Mouse (Mus musculus) neutrophil, adult 5-6 weeks (primary cell): ENCODE measurements around the gene Gkn1. TPM values are rescaled to one million over a fixed set of nuclear protein-coding genes. Genes with fewer than 3 reads are reported as not detected.

Source experiments
- ATAC-seq: fragments of 151-379, 151-347 bp; 2 replicates; pipeline ENCODE4 v1.8.0; 2017; ENCODE audit warnings: mild to moderate bottlenecking, moderate TSS enrichment; ENCODE audit not compliant: insufficient number of reproducible peaks, poor library complexity, low FRiP score, severe bottlenecking; ENCODE audit errors: extremely low read depth
- total RNA-seq: library from RNA; stranded (forward); fragments of 200-1000 nt; gene quantifications from 2 replicates; pipeline ENCODE4 v1.2.3, GENCODE M21; 2017

Gkn1 gene
- total RNA-seq, 1 experiment from 2014 or later: not detected

DNA sequence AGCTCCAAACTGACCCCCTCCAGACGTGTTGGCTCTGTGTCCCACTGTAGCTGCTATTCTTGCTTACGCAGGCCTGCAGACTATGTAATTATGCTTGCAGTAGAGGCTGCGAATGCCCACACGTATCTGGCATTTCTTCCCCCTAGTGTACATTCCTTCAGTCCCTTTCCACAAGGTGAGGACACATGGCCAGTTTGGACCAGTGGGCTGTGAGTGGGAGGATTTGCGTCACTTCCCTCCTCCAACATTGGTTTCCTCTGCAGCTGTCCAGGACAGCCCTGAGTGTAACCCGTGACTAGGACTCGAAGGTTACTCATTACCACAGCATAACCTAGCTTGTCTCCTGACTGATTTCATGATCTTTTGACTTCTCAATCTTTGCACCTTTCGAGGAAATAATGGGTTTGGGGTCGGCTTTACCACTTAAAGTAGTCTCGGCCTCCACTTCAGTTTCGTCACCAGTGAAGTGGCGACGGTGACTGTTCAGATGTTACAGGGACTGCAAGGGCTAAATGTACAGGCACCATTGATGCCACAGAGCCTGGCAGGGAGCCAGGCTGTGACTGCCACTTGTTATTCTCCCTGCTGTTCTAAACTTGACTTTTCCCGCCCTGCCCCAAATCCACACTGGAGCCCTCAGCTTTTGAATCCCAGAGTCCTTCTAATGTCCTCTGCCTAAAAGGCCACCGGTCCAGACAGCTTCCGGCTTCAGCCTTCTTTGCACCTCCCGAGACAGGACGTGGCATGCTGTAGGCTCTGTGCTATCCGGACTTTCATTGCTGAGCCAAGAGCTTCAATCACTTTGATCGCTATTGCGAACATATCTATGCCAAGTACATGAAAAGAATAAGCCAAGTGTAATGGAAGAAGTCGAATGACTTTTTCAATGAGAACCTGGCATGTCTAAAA lies 22.2 kb downstream of the Gkn1 start:
- no peak for ATAC-seq

GRCm38 (mm10) chr6:87326932-87327331 lies 23.8 kb downstream of the Gkn1 start:
- ATAC-seq: no peak

GRCm38 (mm10) chr6:87323381-87323780 lies 27.4 kb downstream of the Gkn1 start:
- 0 out of 2 replicates have a peak, but pooled peaks have one; percentile 34 for ATAC-seq

DNA sequence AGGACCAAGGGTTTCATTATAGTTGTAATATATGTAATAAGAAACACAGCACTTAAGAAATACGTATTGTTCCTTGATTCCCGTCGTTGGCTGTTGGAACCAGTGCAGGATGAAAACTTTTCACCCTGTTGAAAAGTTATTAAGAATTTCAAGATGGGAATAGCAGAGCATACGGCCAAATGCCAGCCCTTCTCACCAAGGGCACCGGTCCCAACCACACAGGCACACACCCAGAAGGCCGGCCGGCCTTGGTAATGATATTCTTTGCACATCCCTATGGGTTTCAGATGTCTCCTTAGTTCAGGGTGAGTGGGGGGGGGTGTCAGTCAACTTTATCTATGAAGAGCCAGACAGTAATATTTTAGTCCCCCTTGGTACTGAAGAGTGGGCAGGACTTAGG lies 32.1 kb downstream of the Gkn1 start:
- no peak for ATAC-seq

- no peak for ATAC-seq
Measured at GRCm38 (mm10) chr6:87316966-87317365, 33.8 kb downstream of the Gkn1 start.

DNA sequence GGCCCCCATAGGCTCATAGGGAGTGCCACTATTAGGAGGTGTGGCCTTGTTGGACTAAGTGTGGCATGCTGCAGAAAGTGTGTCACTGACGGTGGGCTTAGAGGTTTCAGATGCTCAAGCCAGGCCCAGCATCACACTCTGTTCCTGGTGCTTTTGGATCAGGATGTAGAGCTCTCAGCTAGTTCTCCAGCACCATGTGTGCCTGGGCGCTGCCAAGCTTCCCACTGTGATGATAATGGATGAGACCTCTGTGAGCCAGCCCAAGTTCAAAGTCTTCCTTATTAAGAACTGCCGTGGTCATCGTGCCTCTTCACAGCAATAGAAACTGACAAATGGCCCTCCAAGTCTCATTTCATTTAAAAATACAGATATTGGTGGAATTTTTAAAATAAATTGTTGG lies 38.0 kb downstream of the Gkn1 start:
- no peak for ATAC-seq

DNA sequence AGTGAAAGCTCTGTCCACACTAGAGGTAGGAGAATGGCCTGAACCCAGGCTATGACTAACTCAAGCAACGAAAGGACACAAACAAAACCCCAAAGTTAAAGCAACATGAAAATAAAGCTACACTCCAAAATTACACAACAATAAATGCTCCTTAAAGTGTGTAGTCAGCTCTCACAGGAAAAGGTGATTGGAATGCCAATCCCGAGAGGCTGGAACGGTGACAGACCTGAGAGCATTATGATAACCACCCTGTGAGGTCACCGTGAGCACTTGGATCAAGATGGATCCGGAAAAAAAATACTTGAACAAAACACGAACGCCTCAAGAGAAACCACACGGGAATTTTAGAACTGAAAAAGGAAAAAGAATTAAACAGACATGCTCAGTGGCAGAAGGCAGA lies 46.3 kb downstream of the Gkn1 start:
- no peak for ATAC-seq

DNA sequence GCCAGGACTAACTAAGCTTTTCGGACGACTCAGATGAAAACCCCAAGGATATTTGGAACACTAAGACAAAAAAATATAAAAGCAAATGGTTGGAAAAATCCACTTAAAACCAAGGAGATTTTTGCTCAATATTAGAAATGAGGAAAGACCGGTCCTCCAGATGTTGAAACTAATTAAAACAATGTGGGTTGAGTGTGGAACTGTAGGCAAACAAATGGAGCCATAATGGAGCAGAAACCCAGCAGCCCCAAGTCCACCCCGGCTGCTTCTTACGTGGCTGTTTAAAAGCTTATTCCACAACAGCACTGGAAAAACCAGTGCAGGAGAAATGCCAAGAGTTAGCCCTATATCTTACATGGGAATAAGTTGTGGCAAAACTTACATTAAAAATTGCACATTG lies 48.0 kb downstream of the Gkn1 start:
- ATAC-seq: no peak

DNA sequence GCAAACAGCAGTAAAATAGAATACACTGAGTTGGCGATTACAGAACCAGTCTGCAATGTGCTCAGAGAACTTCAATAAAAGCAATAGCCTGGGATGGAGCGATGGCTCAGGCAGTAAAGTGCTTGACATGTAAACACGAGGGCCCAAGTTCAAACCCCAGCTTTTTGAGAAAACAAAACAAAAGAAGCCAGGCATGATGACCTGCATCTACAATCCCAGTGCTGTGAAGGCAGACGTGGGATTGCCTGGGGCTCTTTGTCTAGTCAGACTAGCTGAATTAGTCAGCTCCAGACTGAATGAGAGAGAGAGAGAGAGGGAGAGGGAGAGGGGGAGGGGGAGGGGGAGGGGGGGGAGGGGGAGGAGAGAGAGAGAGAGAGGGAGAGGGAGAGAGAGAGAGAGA lies 48.8 kb downstream of the Gkn1 start:
- ATAC-seq: no peak

Other genes with a start within 250 kb of the Gkn1 start
- gene D6Ertd527e, start 246.2 kb downstream of the Gkn1 start, total RNA-seq: 0.47 TPM in 1 of 2 replicates, not detected in the other
- gene Antxr1, start 15.1 kb downstream of the Gkn1 start, total RNA-seq: not detected in 2 replicates
- not detected in 2 replicates for gene Gkn2, start 22.4 kb upstream of the Gkn1 start, total RNA-seq
- gene Gkn3, start 38.0 kb upstream of the Gkn1 start, total RNA-seq: not detected in 2 replicates
- not detected in 2 replicates for gene Bmp10, start 78.1 kb upstream of the Gkn1 start, total RNA-seq
- gene Arhgap25, start 182.3 kb upstream of the Gkn1 start, total RNA-seq: 358 and 369 TPM in 2 replicates
- 0.61 and 2.6 TPM in 2 replicates for gene Prokr1, start 239.8 kb upstream of the Gkn1 start, total RNA-seq